Mouse (Mus musculus): ENCODE data around the gene Prox1. TPM values are rescaled to one million over a fixed set of nuclear protein-coding genes. Genes with fewer than 3 reads are reported as not detected.
A peak's percentile ranks its signal among the peaks of the same experiment; 100 is the strongest.

Prox1 gene
- polyA plus RNA-seq, 1 experiment from 2014 or later: 18.6 TPM

GRCm38 (mm10) chr1:190132897-190133296 lies 37.6 kb downstream of the Prox1 start:
- 65% methylated on average over 4 of the region's 4 CpGs for WGBS
- Histone ChIP-seq H3K4me1 (peaks cover 49% of the 10 kb centered on the region), H3K4me2 (replicated peaks) (no peak overlapping the region), H3K27me3 (replicated peaks) (no peaks in the 10 kb centered on the region), H3K27ac (no peak overlapping the region), H3K36me3 (peaks cover 19% of the 10 kb centered on the region; the same call in 1 of the 2 replicates), H3K4me3 (no peak overlapping the region), H3K9ac (no peak overlapping the region), H3K9me3 (no peaks in the 10 kb centered on the region)
- ATAC-seq (ENCODE audit: low FRiP score, low read depth): no peak

- 73% methylated on average over 4 of the region's 4 CpGs for WGBS
- Histone ChIP-seq H3K4me3 (no peak overlapping the region), H3K4me1 (peaks cover 50% of the 10 kb centered on the region), H3K36me3 (peaks cover 19% of the 10 kb centered on the region; the same call in 1 of the 2 replicates), H3K27me3 (replicated peaks) (no peaks in the 10 kb centered on the region), H3K9ac (no peak overlapping the region), H3K9me3 (no peaks in the 10 kb centered on the region), H3K4me2 (replicated peaks) (no peak overlapping the region), H3K27ac (no peak overlapping the region)
- no peak for ATAC-seq (ENCODE audit: low FRiP score, low read depth)
Observed at GRCm38 (mm10) chr1:190130888-190131287, 39.6 kb downstream of the Prox1 start.

GRCm38 (mm10) chr1:190129553-190129952 lies 41.0 kb downstream of the Prox1 start:
- Histone ChIP-seq H3K27ac (no peak overlapping the region), H3K4me1 (peaks cover 50% of the 10 kb centered on the region), H3K9ac (no peak overlapping the region), H3K9me3 (no peaks in the 10 kb centered on the region), H3K4me3 (no peak overlapping the region), H3K36me3 (peaks cover 19% of the 10 kb centered on the region; the same call in 1 of the 2 replicates), H3K27me3 (replicated peaks) (no peaks in the 10 kb centered on the region), H3K4me2 (replicated peaks) (0 out of 2 replicates have a peak overlapping the region, but pooled peaks have one; percentile 8)
- no peak for ATAC-seq (ENCODE audit: low FRiP score, low read depth)
- WGBS: 25% methylated on average over 7 of the region's 7 CpGs

- peak overlapping the region; percentile 18 for H3K4me2 ChIP-seq (replicated peaks)
- H3K4me3 ChIP-seq: no peak overlapping the region
- no peaks in the 10 kb centered on the region for H3K9me3 ChIP-seq
- peaks cover 50% of the 10 kb centered on the region for H3K4me1 ChIP-seq
- ATAC-seq (ENCODE audit: low FRiP score, low read depth): peak; percentile 73
- WGBS: 14% methylated on average over 12 of the region's 12 CpGs
- 0 out of 2 replicates have a peak, but pooled peaks cover 14% of the 10 kb centered on the region for H3K36me3 ChIP-seq
- no peaks in the 10 kb centered on the region for H3K27me3 ChIP-seq (replicated peaks)
- no peak overlapping the region for H3K9ac ChIP-seq
- H3K27ac ChIP-seq: no peak overlapping the region
Observed at GRCm38 (mm10) chr1:190128674-190129322, 41.7 kb downstream of the Prox1 start.

GRCm38 (mm10) chr1:190127878-190128277 lies 42.6 kb downstream of the Prox1 start:
- H3K9ac ChIP-seq: no peak overlapping the region
- no peak for ATAC-seq (ENCODE audit: low FRiP score, low read depth)
- 18% methylated on average over 5 of the region's 5 CpGs for WGBS
- H3K27me3 ChIP-seq (replicated peaks): no peaks in the 10 kb centered on the region
- H3K36me3 ChIP-seq: peaks cover 12% of the 10 kb centered on the region; the same call in 1 of the 2 replicates
- no peak overlapping the region for H3K4me3 ChIP-seq
- no peaks in the 10 kb centered on the region for H3K9me3 ChIP-seq
- H3K4me2 ChIP-seq (replicated peaks): no peak overlapping the region
- H3K27ac ChIP-seq: no peak overlapping the region
- peaks cover 50% of the 10 kb centered on the region for H3K4me1 ChIP-seq

- Histone ChIP-seq H3K9me3 (no peaks in the 10 kb centered on the region), H3K4me1 (peaks cover 48% of the 10 kb centered on the region), H3K27ac (no peak overlapping the region), H3K27me3 (replicated peaks) (no peaks in the 10 kb centered on the region), H3K4me2 (replicated peaks) (no peak overlapping the region), H3K4me3 (no peak overlapping the region), H3K36me3 (peaks cover 18% of the 10 kb centered on the region; the same call in 1 of the 2 replicates), H3K9ac (no peak overlapping the region)
- ATAC-seq (ENCODE audit: low FRiP score, low read depth): no peak
- 39% methylated on average over 6 of the region's 6 CpGs for WGBS
Observed at GRCm38 (mm10) chr1:190127163-190127795, 43.2 kb downstream of the Prox1 start.

- Histone ChIP-seq H3K4me2 (replicated peaks) (no peak overlapping the region), H3K36me3 (peaks cover 28% of the 10 kb centered on the region), H3K27ac (no peak overlapping the region), H3K4me1 (peaks cover 31% of the 10 kb centered on the region), H3K4me3 (no peak overlapping the region), H3K9me3 (no peaks in the 10 kb centered on the region), H3K9ac (no peak overlapping the region), H3K27me3 (replicated peaks) (no peaks in the 10 kb centered on the region)
- WGBS: 89% methylated on average over 14 of the region's 14 CpGs
- no peak for ATAC-seq (ENCODE audit: low FRiP score, low read depth)
Observed at GRCm38 (mm10) chr1:190124961-190125739, 45.4 kb downstream of the Prox1 start.

GRCm38 (mm10) chr1:190123404-190123803 lies 47.1 kb downstream of the Prox1 start:
- Histone ChIP-seq H3K4me2 (replicated peaks) (no peak overlapping the region), H3K9ac (no peak overlapping the region), H3K9me3 (no peaks in the 10 kb centered on the region), H3K27me3 (replicated peaks) (no peaks in the 10 kb centered on the region), H3K4me1 (peaks cover 13% of the 10 kb centered on the region), H3K36me3 (peaks cover 28% of the 10 kb centered on the region), H3K27ac (no peak overlapping the region), H3K4me3 (no peak overlapping the region)
- ATAC-seq (ENCODE audit: low FRiP score, low read depth): no peak
- 92% methylated on average over 13 of the region's 13 CpGs for WGBS

GRCm38 (mm10) chr1:190115985-190116384 lies 54.5 kb downstream of the Prox1 start:
- H3K9me3 ChIP-seq: 0 out of 2 replicates have a peak, but pooled peaks cover 3% of the 10 kb centered on the region
- no peak for ATAC-seq (ENCODE audit: low FRiP score, low read depth)
- no peak overlapping the region for H3K27ac ChIP-seq
- no peak overlapping the region for H3K9ac ChIP-seq
- peaks cover 14% of the 10 kb centered on the region for H3K36me3 ChIP-seq
- no peaks in the 10 kb centered on the region for H3K4me1 ChIP-seq
- no peak overlapping the region for H3K4me3 ChIP-seq
- no peak overlapping the region for H3K4me2 ChIP-seq (replicated peaks)
- 83% methylated on average over 1 of the region's 1 CpGs for WGBS
- no peaks in the 10 kb centered on the region for H3K27me3 ChIP-seq (replicated peaks)

GRCm38 (mm10) chr1:190111741-190112140 lies 58.8 kb downstream of the Prox1 start:
- Histone ChIP-seq H3K27ac (no peak overlapping the region), H3K9ac (no peak overlapping the region), H3K4me2 (replicated peaks) (no peak overlapping the region), H3K27me3 (replicated peaks) (no peaks in the 10 kb centered on the region), H3K9me3 (peaks cover 3% of the 10 kb centered on the region; the same call in 1 of the 2 replicates), H3K36me3 (peaks cover 5% of the 10 kb centered on the region; the same call in 1 of the 2 replicates), H3K4me1 (no peaks in the 10 kb centered on the region), H3K4me3 (no peak overlapping the region)
- 71% methylated on average over 6 of the region's 6 CpGs for WGBS
- no peak for ATAC-seq (ENCODE audit: low FRiP score, low read depth)

GRCm38 (mm10) chr1:190107587-190107986 lies 62.9 kb downstream of the Prox1 start:
- no peaks in the 10 kb centered on the region; the same call in 1 of the 2 replicates for H3K9me3 ChIP-seq
- 97% methylated on average over 1 of the region's 1 CpGs for WGBS
- no peak overlapping the region for H3K27ac ChIP-seq
- H3K36me3 ChIP-seq: no peaks in the 10 kb centered on the region
- H3K4me3 ChIP-seq: no peak overlapping the region
- ATAC-seq (ENCODE audit: low FRiP score, low read depth): no peak
- H3K4me1 ChIP-seq: no peaks in the 10 kb centered on the region
- no peak overlapping the region for H3K4me2 ChIP-seq (replicated peaks)
- H3K9ac ChIP-seq: no peak overlapping the region
- H3K27me3 ChIP-seq (replicated peaks): no peaks in the 10 kb centered on the region
